22 mouse cellular contexts compared by ENCODE assay signal in genomic region chr9:69331790-69332189, GRCm38 (mm10).
A peak's percentile ranks its signal among the peaks of the same experiment; 100 is the strongest.
DNase-seq lines count a peak whose midpoint lies in the region; ATAC-seq and TF ChIP-seq lines count a peak whose summit lies in the region.
"Had no signal": no experiment of that assay in that cellular context is flagged by ENCODE, and none has a peak within 500 bp of the region (broad histone marks: within the 10 kb centered on the region; RNA-seq: fewer than 3 reads in every experiment).

No protein-coding gene starts in this region.

- peak; percentile 35; the same call in 1 of the 2 replicates for TF ChIP-seq EP300 in liver, postnatal 0 days (IDR thresholded peaks at IDR 0.05; ENCODE audit: low read depth)

- peak; percentile 57 for ATAC-seq in liver, postnatal 0 days
- no peak for ATAC-seq in liver, embryonic 12.5 days
- ATAC-seq: activated CD4-positive, CD25-positive, alpha-beta regulatory T cell, adult 4 months; forebrain, postnatal 0 days; midbrain, embryonic 16.5 days; Patski had no signal

- H3K4me1 ChIP-seq in liver, postnatal 0 days (ENCODE audit: insufficient read depth), result peaks cover 25% of the 10 kb centered on the region
- H3K4me1 ChIP-seq in liver, embryonic 12.5 days, result 0 out of 2 replicates have a peak, but pooled peaks cover 9% of the 10 kb centered on the region

- H3K27me3 ChIP-seq in liver, postnatal 0 days (ENCODE audit: insufficient read depth, low read length), result no peaks in the 10 kb centered on the region
- no peaks in the 10 kb centered on the region for H3K27me3 ChIP-seq in liver, embryonic 12.5 days (replicated peaks)
- H3K27me3 ChIP-seq: embryonic facial prominence, embryonic 12.5 days; hindbrain, embryonic 13.5 days; Patski had no signal

- no peaks in the 10 kb centered on the region for H3K9me3 ChIP-seq in liver, postnatal 0 days (ENCODE audit: low read length)
- H3K9me3 ChIP-seq in liver, embryonic 12.5 days (replicated peaks), result no peaks in the 10 kb centered on the region
- H3K9me3 ChIP-seq: embryonic facial prominence, embryonic 12.5 days; heart, embryonic 10.5 days; hindbrain, embryonic 13.5 days had no signal

- peak; percentile 51 for DNase-seq in gastrocnemius, adult 18-20 months (ENCODE audit: low spot score)
- DNase-seq in gastrocnemius, postnatal 14 days, result no peak
- no peak for DNase-seq in liver, postnatal 0 days
- DNase-seq in adrenal gland, postnatal 36 days, result peak; percentile 43 to 51
- peak; percentile 38 for DNase-seq in skeletal muscle tissue, adult 2 months (ENCODE audit: low read depth, low spot score)
- no peak for DNase-seq in left cerebral cortex, adult 11 months (ENCODE audit: low spot score)
- DNase-seq: B cell, adult 2 months; cerebellum, adult 9-10 months; forebrain, postnatal 0 days; gastrocnemius, postnatal 25 days; heart, postnatal 14 days; retina, postnatal 1 day; thymus, postnatal 36 days had no signal

- H3K36me3 ChIP-seq in liver, postnatal 0 days (replicated peaks; ENCODE audit: insufficient read depth, low read length), result no peaks in the 10 kb centered on the region
- no peaks in the 10 kb centered on the region for H3K36me3 ChIP-seq in liver, embryonic 12.5 days
- H3K36me3 ChIP-seq: embryonic facial prominence, embryonic 12.5 days; heart, embryonic 10.5 days; hindbrain, embryonic 13.5 days; limb, embryonic 12.5 days had no signal

- no peak overlapping the region for H3K4me2 ChIP-seq in liver, postnatal 0 days (ENCODE audit: low read depth, low read length)
- H3K4me2 ChIP-seq in liver, embryonic 12.5 days, result no peak overlapping the region
- H3K4me2 ChIP-seq: embryonic facial prominence, embryonic 12.5 days; hindbrain, embryonic 13.5 days; limb, embryonic 12.5 days had no signal

- TF ChIP-seq CTCF in liver, postnatal 0 days (IDR thresholded peaks at IDR 0.05; ENCODE audit: low read depth), result no peak

- peak overlapping the region; percentile 76 for H3K27ac ChIP-seq in liver, postnatal 0 days (ENCODE audit: low read depth)
- H3K27ac ChIP-seq in liver, embryonic 12.5 days, result no peak overlapping the region
- H3K27ac ChIP-seq: embryonic facial prominence, embryonic 12.5 days; heart, embryonic 10.5 days; hindbrain, embryonic 13.5 days; limb, embryonic 12.5 days had no signal

- no peak overlapping the region for H3K9ac ChIP-seq in liver, postnatal 0 days (replicated peaks)
- no peak overlapping the region for H3K9ac ChIP-seq in liver, embryonic 12.5 days
- H3K9ac ChIP-seq: embryonic facial prominence, embryonic 12.5 days; forebrain, postnatal 0 days; hindbrain, embryonic 13.5 days; limb, embryonic 12.5 days had no signal

- WGBS in liver, postnatal 0 days (ENCODE audit: insufficient replicate concordance), result 58% methylated on average over 3 of the region's 3 CpGs
- WGBS in liver, embryonic 12.5 days (ENCODE audit: insufficient replicate concordance), result 78% methylated on average over 3 of the region's 3 CpGs

- intact Hi-C loops in gastrocnemius, postnatal 14 days (cut with DNase I; ENCODE audit: low total_unique reads), result no loop called here

- H3K4me3 ChIP-seq in liver, postnatal 0 days (ENCODE audit: low read depth, low read length), result no peak overlapping the region
- H3K4me3 ChIP-seq in liver, embryonic 12.5 days, result no peak overlapping the region
- H3K4me3 ChIP-seq: embryonic facial prominence, embryonic 12.5 days; heart, embryonic 10.5 days; hindbrain, embryonic 13.5 days; limb, embryonic 12.5 days; megakaryocyte, embryonic 14.5 days had no signal

Comparison
In these comparisons a context has a peak if more than half of its experiments do, and no peak if none do; other contexts are left out.
1. DNase-seq: peak in gastrocnemius, adult 18-20 months (single experiment), adrenal gland, postnatal 36 days (2 of 2) and skeletal muscle tissue, adult 2 months (single experiment); none in gastrocnemius, postnatal 14 days (single experiment), liver, postnatal 0 days (single experiment) and left cerebral cortex, adult 11 months (single experiment).